Mouse (Mus musculus) kidney, adult 2 months (tissue): ENCODE data around the gene Dnajc11.
A peak's percentile ranks its signal among the peaks of the same experiment; 100 is the strongest.

Experiments
- CTCF ChIP-seq: fragments of 200-500 bp; conservative IDR thresholded peaks from 2 replicates; pipeline ENCODE4 v1.5.1; 2011; ENCODE audit warnings: low read depth, mild to moderate bottlenecking, control low read depth, low read length, moderate library complexity, mixed read lengths; ENCODE audit not compliant: insufficient read depth, insufficient read length
- POLR2A ChIP-seq: fragments of 200-500 bp; IDR thresholded peaks from one replicate; pipeline ENCODE4 v1.6.1; 2011; ENCODE audit warnings: low read depth, low read length, control low read depth

DNA sequence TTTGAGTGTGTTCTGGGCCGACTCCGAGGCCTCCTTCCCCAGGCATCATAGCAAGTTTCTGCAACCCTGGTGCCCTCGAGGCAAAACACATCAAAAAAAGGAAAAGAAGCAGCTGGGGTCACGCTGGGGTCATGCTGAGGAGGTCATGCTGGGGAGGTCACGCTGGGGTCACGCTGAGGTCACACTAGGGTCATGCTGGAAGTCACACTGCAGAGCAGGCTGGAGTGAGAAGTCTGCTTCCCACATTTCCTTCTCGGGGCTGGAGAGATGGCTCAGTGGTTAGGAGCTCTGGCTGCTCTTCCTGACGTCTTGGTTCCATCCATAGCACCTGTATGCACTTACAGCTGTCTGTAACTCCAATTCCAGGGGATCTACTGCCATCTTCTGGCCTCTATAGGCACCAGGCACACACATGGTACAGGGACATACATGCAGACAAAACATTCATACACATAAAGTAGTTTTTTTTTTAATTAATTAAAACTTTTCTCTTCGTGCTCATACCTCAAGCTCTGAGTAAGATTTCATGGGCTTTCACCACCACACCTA is 36.3 kb upstream of the Dnajc11 start:
- TF ChIP-seq CTCF (0 out of 2 replicates have a peak, but pooled peaks have one; percentile 17), POLR2A (no peak)
